Mouse (Mus musculus) kidney, embryonic 14.5 days (tissue): ENCODE results near the gene Cep19. TPM values are rescaled to one million over a fixed set of nuclear protein-coding genes. Genes with fewer than 3 reads are reported as not detected.

Source experiments
- ATAC-seq: fragments of 200-750 bp; cut with Nextera tagmentation; 2 replicates; pipeline ENCODE4 v1.8.0; 2017; ENCODE audit warnings: moderate number of reproducible peaks, mild to moderate bottlenecking, moderate TSS enrichment, moderate library complexity; ENCODE audit not compliant: low FRiP score, low TSS enrichment
- H3K27ac ChIP-seq: fragments of 300-500 bp; sonication (generic); 2 replicates; pipeline ENCODE4 v1.5.1; 2014; ENCODE audit warnings: low read depth, mild to moderate bottlenecking, low read length, moderate library complexity, mixed read lengths
- H3K27me3 ChIP-seq: fragments of 300-500 bp; sonication (generic); 2 replicates; pipeline ENCODE4 v1.6.1; 2014; ENCODE audit warnings: mild to moderate bottlenecking, low read length; ENCODE audit not compliant: control insufficient read depth, insufficient read depth
- H3K36me3 ChIP-seq: fragments of 300-500 bp; sonication (generic); 2 replicates; pipeline ENCODE4 v1.6.1; 2014; ENCODE audit warnings: low read length, mixed read lengths; ENCODE audit not compliant: control insufficient read depth, insufficient read depth
- H3K4me1 ChIP-seq: fragments of 300-500 bp; sonication (generic); 2 replicates; pipeline ENCODE4 v1.6.1; 2014; ENCODE audit warnings: low read length, mixed read lengths; ENCODE audit not compliant: control insufficient read depth, insufficient read depth
- H3K4me2 ChIP-seq: fragments of 300-500 bp; sonication (generic); replicated peaks from 2 replicates; pipeline ENCODE4 v1.6.1; 2014; ENCODE audit warnings: low read depth, mild to moderate bottlenecking, low read length
- H3K4me3 ChIP-seq: fragments of 300-500 bp; sonication (generic); 2 replicates; pipeline ENCODE4 v1.5.1; 2014; ENCODE audit warnings: mild to moderate bottlenecking, low read length
- H3K9ac ChIP-seq: fragments of 300-500 bp; sonication (generic); 2 replicates; pipeline ENCODE4 v1.6.1; 2014; ENCODE audit warnings: low read depth, mild to moderate bottlenecking, low read length, moderate library complexity
- H3K9me3 ChIP-seq: fragments of 300-500 bp; sonication (generic); 2 replicates; pipeline ENCODE4 v1.6.1; 2016; ENCODE audit warnings: low read length; ENCODE audit not compliant: control insufficient read depth
- WGBS: fragments of 180-500 bp; shearing (Covaris S2); extraction: QIAGEN DNeasy Blood & Tissue Kit; methylation state at CpG from one replicate; pipeline ENCODE4 v1.1.7; 2014; 5-methylcytosine and 5-hydroxymethylcytosine counted together
- polyA plus RNA-seq: library from polyadenylated mRNA; unstranded; fragments of >200 nt; fragmentation: Nextera tagmentation; extraction: Ambion mirVana; gene quantifications from 2 replicates; pipeline ENCODE4 v1.2.1, GENCODE M21; 2014

The Cep19 gene
- polyA plus RNA-seq, 1 experiment from 2014 or later = 43.8 TPM

DNA sequence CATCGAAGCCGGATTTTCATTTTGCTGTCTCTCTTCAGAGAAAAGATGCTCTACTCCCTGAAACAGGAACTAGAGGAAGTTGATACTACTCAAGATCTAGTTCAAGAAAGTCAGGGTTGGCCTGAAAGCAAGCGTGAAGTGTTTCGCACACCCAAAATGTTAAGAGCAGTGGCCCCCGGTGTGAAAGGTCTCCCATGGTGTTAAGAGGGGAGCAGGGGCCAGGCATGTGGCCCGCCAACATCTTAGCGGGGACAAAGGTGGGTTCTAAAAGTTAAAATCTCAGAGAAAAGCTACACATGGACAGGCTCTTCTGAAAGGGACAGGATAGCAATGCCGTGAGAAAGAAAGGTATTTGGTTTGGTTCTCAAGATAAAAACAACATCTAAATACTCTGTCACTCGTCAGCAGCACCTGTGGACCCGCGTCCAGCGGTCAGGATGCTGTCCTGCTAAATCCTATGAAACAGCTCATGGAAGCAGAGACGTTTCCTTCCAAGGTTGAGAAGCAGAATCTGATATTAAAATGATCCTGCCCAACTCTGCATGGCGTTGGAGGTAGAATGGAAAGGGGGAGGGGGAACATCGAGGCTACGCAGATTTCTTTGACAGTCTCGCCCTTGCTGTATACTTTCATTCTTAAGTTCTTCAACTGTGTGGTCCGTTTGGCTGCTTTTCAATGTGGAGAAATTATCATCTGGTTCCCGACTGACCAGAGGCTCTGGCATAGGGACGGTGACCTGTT, 30.0 kb downstream of the Cep19 start:
- 0 out of 2 replicates have a peak overlapping the region, but pooled peaks have one; percentile 17 for H3K27ac ChIP-seq
- H3K36me3 ChIP-seq = no peaks in the 10 kb centered on the region
- H3K9me3 ChIP-seq = no peaks in the 10 kb centered on the region
- no peaks in the 10 kb centered on the region for H3K4me1 ChIP-seq
- H3K27me3 ChIP-seq = no peaks in the 10 kb centered on the region
- no peak overlapping the region for H3K9ac ChIP-seq
- WGBS = 80% methylated on average over 20 of the region's 20 CpGs
- H3K4me3 ChIP-seq = no peak overlapping the region
- peak overlapping the region; percentile 17 for H3K4me2 ChIP-seq
- ATAC-seq = no peak

DNA sequence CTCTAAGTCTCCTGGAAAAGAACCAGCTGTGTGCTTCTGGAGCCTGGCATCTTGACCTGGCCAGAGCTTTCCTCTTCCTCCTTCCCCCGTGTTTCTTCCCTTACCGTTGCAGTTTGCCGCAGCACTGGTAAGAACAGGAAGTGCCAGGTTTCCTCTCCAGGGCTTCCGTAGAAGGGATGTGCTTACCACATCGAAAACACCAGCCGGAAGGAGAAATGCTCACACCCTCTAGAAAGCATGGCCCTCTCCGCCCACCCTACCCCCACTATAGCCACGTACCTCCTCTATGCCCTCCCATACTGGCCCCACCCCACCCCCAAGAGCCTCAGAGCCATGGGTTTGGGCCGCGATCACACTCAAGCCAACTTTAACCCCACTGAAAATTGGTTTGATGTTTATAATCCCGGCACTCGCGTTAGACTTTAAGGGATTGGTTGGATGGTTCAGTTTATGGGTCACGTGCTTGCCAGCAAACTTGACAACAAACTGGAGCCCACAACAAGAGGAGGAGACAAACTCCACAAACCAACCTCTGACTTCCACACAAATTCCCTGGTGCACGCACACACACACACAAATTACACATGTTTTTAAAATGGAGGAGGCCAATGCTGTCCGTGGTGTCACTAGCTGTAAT, 30.7 kb downstream of the Cep19 start:
- no peaks in the 10 kb centered on the region for H3K27me3 ChIP-seq
- 69% methylated on average over 16 of the region's 16 CpGs for WGBS
- H3K4me2 ChIP-seq = peak overlapping the region; percentile 17
- no peak overlapping the region for H3K27ac ChIP-seq
- no peak for ATAC-seq
- H3K9me3 ChIP-seq = no peaks in the 10 kb centered on the region
- H3K36me3 ChIP-seq = no peaks in the 10 kb centered on the region
- H3K4me1 ChIP-seq = no peaks in the 10 kb centered on the region
- no peak overlapping the region for H3K4me3 ChIP-seq
- H3K9ac ChIP-seq = no peak overlapping the region

DNA sequence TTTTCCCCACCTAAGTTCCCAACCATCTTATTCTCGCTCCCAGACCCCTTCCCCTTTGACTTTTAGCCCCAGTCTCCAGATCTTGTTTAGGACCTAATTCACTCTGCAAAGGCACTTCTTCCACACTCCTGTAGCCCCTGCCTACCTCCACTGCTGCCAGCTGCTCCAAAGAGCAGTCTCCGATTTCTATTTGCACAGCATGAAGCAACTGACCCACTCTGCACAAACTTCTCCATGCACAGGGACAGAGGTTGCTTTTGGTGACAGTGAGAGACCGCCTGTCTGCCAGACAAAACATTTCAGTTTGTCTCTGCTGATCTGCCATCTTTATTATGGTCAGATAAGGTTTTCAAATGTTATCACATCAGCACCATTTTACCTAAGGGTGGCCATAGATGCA, 33.5 kb downstream of the Cep19 start:
- Histone ChIP-seq H3K4me1 (no peaks in the 10 kb centered on the region), H3K9me3 (no peaks in the 10 kb centered on the region), H3K4me3 (no peak overlapping the region), H3K4me2 (no peak overlapping the region), H3K27ac (no peak overlapping the region), H3K36me3 (no peaks in the 10 kb centered on the region), H3K27me3 (no peaks in the 10 kb centered on the region), H3K9ac (no peak overlapping the region)
- 78% methylated on average over 3 of the region's 3 CpGs for WGBS
- no peak for ATAC-seq

DNA sequence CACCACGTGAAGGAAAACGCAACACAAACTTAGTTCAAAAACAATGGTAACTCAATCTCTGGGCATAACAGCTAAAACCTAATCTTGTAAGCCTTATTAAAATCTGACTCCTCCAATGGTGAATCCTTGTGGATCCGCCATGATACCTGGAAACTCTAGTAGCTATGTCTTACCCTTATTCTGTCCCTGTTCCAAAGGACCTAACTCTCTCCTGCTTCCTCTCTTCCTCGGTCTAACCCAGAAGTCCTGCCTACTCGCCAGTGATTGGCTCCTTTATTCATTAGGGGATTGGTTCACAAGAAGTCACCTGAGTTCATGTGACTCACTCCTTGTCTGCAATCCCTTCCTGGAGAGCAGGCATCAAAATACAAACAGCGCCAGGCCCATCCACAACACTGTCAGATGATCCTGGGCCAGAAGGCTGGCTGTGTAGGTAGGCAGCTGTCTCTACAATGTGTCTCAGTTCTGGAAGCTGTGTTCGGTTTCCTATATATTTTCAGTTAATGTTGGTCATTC, 36.3 kb downstream of the Cep19 start:
- no peaks in the 10 kb centered on the region for H3K27me3 ChIP-seq
- 83% methylated on average over 7 of the region's 7 CpGs for WGBS
- H3K9me3 ChIP-seq = no peaks in the 10 kb centered on the region
- ATAC-seq = no peak
- no peaks in the 10 kb centered on the region for H3K4me1 ChIP-seq
- H3K9ac ChIP-seq = no peak overlapping the region
- no peak overlapping the region for H3K27ac ChIP-seq
- H3K4me3 ChIP-seq = no peak overlapping the region
- H3K4me2 ChIP-seq = no peak overlapping the region
- no peaks in the 10 kb centered on the region for H3K36me3 ChIP-seq

DNA sequence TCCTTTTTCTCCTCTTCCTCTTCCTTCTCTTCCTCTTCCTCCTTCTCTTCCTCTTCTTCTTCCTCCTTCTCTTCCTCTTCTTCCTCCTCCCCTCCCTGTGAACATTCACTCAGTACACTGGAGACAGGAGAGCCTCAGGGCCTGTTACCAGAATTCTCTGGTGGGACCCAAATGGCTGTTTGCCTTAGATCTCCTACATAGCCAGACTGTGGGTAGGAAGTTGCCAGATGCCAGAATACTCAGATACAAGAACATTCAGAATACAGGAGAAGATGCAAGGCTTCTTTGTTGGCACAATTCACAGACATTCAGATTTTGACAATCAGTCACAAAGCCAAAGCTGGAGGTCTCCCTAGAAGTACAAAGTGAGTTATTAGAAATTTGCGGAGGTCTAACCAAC, 39.4 kb downstream of the Cep19 start:
- H3K27ac ChIP-seq = no peak overlapping the region
- no peaks in the 10 kb centered on the region for H3K27me3 ChIP-seq
- no peak for ATAC-seq
- H3K4me1 ChIP-seq = no peaks in the 10 kb centered on the region
- H3K36me3 ChIP-seq = no peaks in the 10 kb centered on the region
- no peak overlapping the region for H3K4me3 ChIP-seq
- H3K9ac ChIP-seq = no peak overlapping the region
- WGBS = 67% methylated on average over 1 of the region's 1 CpGs
- H3K9me3 ChIP-seq = peaks cover 11% of the 10 kb centered on the region; the same call in 1 of the 2 replicates
- no peak overlapping the region for H3K4me2 ChIP-seq

DNA sequence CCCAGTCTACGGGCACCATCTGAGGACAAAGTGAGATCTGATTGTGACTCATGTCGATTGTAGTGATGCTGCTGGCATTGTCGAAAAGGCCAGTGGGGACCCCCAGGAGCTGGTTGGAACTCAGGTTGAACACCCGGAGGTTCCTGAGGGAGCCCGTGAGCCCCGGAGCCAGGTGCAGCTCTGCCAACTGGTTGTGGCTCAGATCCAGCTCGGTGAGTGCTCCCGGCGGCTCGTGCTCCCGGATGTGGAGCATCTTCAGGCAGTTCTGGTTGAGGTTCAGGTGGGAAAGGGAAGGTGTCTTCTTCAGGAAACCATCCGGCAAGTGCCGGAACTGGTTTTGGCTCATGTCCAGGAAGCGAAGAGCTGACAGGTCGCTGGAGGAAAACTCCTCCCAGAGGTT, 44.2 kb downstream of the Cep19 start:
- H3K4me3 ChIP-seq = no peak overlapping the region
- no peak overlapping the region for H3K9ac ChIP-seq
- no peaks in the 10 kb centered on the region for H3K27me3 ChIP-seq
- no peak for ATAC-seq
- no peaks in the 10 kb centered on the region for H3K36me3 ChIP-seq
- no peaks in the 10 kb centered on the region for H3K4me1 ChIP-seq
- H3K27ac ChIP-seq = no peak overlapping the region
- H3K9me3 ChIP-seq = peaks cover 16% of the 10 kb centered on the region; the same call in 1 of the 2 replicates
- WGBS = 96% methylated on average over 15 of the region's 15 CpGs
- no peak overlapping the region for H3K4me2 ChIP-seq

DNA sequence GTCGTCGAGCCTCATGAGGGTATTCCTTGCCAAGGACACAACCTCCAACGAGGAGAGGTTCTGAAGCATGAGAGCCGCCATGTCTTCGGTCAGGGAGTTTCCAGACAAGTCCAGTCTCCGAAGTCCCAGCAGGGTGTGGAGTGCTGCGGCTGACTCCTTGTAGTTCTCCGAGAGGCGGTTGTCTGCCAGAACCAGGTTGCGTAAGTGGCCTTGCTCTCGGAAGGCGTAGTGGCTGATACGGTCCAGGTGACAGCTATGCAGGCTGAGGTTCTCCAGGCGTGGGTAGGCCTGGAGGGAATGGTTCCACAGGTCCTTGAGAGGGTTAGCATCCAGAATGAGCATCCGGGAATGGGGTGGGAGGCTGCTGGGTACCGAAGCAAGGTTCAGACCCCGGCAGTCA, 45.0 kb downstream of the Cep19 start:
- no peak overlapping the region for H3K27ac ChIP-seq
- peaks cover 16% of the 10 kb centered on the region; the same call in 1 of the 2 replicates for H3K9me3 ChIP-seq
- no peaks in the 10 kb centered on the region for H3K36me3 ChIP-seq
- no peaks in the 10 kb centered on the region for H3K4me1 ChIP-seq
- H3K9ac ChIP-seq = no peak overlapping the region
- no peak overlapping the region for H3K4me2 ChIP-seq
- no peak overlapping the region for H3K4me3 ChIP-seq
- 91% methylated on average over 17 of the region's 17 CpGs for WGBS
- H3K27me3 ChIP-seq = no peaks in the 10 kb centered on the region
- ATAC-seq = no peak

DNA sequence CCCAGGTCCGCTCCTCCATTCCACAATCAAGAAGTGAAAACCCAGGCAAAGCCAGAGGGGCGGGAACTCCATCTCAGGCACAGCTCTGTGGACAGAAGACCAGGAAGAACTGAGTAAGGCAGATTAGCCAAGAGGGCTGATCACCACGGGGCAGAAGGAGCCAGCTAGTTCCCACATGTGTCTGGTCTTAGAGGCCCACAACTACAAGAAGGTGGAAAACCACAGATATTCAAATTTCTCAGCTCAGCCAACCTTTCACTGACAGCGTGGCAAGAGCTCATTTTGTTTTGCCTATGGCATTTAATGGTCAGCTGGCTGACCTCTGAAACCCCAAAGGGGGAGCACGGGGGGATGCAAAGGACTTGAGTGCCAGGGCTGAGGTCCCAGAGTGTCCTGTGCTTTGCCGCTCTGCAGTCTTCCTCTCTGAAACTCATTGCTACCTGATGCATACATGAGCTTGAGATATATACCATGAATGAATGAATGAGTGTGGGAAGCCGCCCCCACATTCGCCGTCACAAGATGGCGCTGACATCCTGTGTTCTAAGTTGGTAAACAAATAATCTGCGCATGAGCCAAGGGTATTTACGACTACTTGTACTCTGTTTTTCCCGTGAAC, 48.1 kb downstream of the Cep19 start:
- Histone ChIP-seq H3K9ac (no peak overlapping the region), H3K27me3 (no peaks in the 10 kb centered on the region), H3K4me3 (no peak overlapping the region), H3K36me3 (no peaks in the 10 kb centered on the region), H3K9me3 (peaks cover 16% of the 10 kb centered on the region; the same call in 1 of the 2 replicates), H3K4me2 (peak overlapping the region; percentile 33), H3K4me1 (no peaks in the 10 kb centered on the region), H3K27ac (no peak overlapping the region)
- 60% methylated on average over 11 of the region's 13 CpGs for WGBS
- no peak for ATAC-seq

DNA sequence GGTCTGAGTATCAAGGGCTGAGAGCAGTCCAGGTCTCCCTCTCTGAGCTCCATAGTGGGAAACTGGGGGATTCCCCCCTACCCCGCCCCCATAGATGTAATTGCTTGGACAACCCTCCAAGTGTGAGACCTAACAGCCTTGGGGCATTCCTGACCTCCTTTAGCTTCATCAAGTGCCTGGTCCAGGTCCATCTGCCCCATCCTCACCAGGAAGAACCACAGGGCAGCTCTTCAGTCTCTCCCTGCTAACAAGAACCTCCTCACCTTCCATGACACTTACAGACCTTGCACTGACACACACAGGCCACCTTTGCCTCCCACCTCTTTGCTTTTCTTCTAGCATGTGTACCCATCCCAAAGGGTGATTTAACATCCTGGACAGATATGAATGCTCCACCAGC, 54.4 kb downstream of the Cep19 start:
- no peaks in the 10 kb centered on the region for H3K27me3 ChIP-seq
- H3K4me2 ChIP-seq = no peak overlapping the region
- no peak overlapping the region for H3K9ac ChIP-seq
- peaks cover 6% of the 10 kb centered on the region; the same call in 1 of the 2 replicates for H3K4me1 ChIP-seq
- no peak overlapping the region for H3K27ac ChIP-seq
- no peaks in the 10 kb centered on the region for H3K36me3 ChIP-seq
- no peak overlapping the region for H3K4me3 ChIP-seq
- 71% methylated on average over 1 of the region's 1 CpGs for WGBS
- H3K9me3 ChIP-seq = no peaks in the 10 kb centered on the region
- no peak for ATAC-seq
